Mouse (Mus musculus): ENCODE results near the gene Safb.

The Safb gene

DNA sequence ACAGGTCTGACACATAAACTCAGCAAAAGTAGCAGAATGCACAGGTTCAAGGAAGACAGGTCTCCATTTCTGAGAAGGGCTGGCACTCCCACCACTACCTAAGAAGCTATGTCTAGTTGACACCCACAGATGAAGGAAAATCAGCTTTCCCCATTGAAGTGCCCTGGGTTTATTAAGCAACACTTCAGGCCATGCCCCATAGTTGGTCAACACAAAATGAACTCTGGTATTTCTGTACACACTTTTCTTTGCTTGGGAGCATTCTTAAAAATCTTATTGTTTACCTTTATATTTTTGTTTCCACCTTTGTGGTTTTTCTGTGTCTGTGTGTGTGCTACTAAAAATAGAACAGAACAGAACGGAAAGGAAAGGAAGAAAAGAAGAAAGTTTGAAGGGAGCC is 24.5 kb upstream of the Safb start:
- no peak for DNase-seq (ENCODE audit: low read depth, low spot score)

DNA sequence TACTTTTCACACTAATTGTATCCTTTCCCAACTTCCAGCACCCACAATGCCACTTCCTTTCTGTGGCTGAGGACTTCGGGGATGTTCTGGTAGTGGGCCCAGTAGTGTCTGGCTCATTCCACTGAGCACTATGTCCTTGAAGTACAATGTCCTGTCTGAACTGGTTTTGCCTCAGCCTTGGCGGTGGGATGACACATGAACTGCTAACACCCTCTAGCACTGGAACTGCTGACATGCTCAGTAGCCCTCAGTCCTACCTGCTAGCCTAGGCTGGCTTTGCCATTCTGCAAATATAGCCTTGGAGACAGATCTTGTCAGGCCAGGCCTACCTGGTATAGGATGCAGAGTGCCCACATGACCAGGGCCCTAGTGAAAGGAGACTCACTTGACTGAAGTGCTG is 22.8 kb upstream of the Safb start:
- no peak for DNase-seq (ENCODE audit: low read depth, low spot score)

DNA sequence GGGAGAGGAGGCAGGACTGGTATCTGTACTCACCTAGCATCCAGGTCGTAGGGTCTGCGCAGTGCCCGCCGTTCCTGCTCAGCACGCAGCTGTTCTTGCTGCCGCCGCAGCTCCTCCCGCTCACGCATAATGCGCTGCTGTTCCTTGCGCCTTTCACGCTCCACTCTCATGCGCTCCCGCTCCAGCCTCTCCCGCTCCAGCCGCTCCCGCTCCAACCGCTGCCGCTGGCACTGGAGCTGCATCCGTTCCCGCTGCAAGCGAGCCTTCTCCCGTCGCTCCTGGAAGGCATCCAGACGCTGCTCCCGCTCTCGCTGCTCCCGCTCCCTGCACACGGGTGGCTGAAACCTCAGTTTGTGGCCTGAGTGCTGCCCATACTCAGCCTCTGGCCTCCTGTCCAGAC is 18.3 kb upstream of the Safb start:
- DNase-seq (ENCODE audit: low read depth, low spot score) = no peak

DNA sequence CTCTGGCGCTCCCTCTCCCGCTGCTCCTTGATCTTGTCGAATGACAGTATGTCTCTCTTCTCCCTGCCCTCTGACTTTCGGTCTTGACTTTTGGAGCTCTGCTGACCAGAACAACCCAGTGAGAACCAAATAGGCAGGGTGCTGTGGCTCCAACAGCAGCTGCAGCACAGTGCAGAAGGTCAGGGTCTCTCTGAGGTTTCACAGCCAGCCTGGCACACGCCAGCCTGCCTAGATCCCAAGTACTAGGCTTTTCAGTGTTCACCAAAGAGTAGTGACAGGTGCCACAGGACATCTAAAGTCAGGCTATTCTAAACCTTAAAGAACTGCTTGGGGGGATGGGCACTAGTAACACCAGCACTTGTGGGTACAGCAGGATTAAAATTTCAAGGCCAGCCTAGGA is 17.7 kb upstream of the Safb start:
- no peak for DNase-seq (ENCODE audit: low read depth, low spot score)

DNA sequence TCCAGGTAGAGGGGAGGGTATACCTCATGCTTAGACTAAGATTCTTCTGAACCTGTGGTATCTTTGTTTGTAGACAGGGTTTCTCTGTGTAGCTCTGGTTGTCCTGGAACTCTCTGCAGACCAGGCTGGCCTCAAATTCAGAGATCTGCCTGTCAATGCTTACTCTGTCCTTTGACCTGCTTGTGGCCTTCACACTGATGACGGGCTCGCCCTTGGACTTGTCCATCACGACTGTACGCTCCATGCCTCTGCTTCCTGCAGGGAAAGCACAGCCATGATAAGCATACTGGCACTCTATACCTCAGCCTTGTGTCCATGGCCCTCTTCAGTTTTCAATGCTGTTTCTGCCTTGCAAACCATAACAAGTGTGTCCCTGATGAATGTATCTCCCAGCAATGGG is 17.3 kb upstream of the Safb start:
- DNase-seq (ENCODE audit: low read depth, low spot score) = no peak

DNA sequence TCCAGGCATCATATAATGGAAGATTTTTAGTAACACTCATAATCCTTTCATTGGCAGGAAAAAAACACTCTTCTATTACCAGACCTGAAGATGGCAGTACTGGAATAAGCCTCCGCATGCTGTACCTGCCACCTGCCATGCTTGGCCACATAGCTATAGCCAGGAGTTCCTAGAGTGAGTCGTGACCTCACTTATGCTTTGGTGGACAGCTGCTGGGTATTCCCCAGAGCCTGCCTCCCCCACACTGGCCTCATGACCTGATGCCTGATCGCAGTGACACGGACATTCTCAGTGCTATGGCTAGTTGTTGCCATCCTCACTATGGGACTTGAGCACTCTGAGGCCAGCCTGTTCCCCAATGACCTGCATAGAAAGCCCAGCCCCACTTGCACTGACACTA is 14.3 kb upstream of the Safb start:
- no peak for DNase-seq (ENCODE audit: low read depth, low spot score)

DNA sequence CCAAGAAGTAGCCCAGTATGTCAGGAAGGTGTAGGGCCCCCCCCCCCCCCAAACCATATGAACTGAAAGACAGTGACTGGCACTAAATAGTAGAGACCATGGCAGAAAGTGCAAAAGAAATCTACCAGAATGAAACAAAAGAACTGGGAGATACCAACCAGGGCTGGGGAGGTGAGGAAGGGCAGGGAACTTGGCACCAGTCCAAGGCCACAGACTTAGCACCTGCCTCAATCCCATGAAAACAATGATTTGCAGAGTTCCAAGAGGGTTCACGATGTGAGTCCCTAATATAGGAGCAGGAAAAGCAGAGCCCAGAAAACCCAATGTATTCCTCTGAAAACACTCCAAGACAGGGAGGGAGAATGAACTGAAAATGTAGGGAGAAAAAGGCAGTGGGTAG is 12.5 kb upstream of the Safb start:
- no peak for DNase-seq (ENCODE audit: low read depth, low spot score)

DNA sequence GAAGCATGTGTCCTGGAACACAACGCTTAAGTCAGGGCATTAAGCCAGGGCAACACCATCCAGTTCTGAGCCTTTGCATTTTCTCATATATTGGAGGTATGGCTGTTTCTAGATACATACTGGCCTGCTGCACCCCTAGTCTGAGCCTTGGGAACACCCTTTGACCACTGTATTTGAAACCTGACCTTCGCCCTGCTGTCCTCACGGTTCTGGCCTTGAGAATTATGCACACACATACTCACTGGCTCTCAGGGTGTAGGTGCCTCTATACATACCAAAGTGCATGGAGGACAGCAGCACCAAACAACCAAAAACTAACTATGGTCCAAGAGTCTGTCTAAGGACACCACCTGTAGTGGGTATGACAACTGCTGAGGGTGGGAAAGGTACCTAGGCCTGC is 11.7 kb upstream of the Safb start:
- no peak for DNase-seq (ENCODE audit: low read depth, low spot score)

DNA sequence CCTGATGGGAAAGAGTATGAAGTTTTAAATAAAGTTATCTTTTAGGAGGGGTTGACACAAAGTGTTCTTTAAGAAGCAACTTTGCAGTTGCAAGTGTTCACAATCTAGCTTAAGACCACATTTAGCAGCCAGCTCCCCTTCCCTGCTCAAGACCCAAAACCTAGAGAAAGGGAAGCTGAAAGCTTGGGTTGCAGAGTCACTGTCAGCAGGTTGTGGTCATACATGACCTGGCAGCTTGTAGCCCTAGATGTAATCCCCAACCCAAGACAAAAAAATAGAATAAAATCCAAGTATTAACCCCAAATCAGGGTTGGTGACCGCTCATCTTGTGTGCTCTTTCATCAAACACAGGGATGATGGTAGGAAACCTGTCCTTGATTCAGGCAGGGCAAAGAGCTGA is 1.6 kb upstream of the Safb start:
- no peak for DNase-seq (ENCODE audit: low read depth, low spot score)

DNA sequence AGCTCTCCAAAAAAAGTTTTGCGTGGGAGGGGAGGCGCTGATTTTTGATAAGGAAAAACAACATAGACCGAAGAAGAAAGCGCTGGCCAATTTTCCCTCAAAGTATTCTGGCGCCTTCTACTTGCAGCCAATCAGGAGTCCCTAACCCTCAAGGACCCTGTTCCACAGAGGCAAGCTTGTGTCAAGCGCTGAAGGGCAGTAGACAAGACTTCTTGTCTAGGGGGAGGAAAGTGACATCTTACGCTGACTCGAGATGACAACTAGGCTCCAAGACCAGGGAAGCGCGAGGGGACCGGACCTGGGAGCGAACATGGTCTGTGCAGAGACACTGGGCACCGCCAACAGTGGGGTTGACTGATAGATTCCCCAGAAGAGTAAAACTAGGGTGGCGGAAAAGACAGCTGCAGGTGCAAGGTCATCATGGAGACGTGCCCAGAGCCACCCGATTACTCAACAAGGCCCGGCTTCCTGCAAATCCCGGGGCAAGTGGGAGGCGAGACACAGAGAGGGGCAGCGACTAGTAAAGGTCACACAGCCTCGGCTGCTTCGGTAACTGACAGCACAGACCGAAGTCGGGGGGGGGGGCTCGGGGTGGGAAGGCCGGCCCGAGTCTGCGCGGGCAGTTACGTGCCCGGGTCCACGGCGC is 891 bp upstream of the Safb start:
- peak; percentile 39 for DNase-seq (ENCODE audit: low read depth, low spot score)

DNA sequence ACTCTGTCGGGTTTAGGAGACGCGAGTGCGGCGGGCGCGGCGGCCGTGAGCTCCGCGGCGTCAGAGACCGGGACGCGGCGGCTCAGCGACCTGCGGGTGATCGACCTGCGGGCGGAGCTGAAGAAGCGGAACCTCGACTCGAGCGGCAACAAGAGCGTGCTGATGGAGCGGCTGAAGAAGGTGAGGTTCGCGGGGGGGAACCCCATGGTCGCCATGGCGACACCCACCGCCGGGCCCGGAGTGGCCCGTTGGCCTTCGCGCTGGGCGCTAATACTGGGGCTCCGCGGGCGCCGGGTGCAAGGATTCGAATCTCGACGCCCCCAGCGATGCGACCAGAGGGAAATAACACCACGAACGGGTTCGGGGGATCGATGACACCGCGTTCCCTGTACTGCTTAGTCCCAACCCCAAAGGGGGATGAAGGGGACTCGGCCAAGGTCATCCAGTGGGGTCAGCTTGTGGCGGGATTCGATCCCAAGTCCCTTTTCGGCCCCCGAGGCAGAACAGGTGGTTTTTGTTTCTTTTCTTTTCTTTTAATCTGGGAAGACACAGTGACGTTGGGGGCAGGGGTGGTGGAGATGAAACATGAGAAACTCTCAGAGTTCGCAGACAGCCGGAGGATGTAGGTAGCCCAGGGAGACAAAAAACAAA is 671 bp downstream of the Safb start:
- no peak for DNase-seq (ENCODE audit: low read depth, low spot score)

DNA sequence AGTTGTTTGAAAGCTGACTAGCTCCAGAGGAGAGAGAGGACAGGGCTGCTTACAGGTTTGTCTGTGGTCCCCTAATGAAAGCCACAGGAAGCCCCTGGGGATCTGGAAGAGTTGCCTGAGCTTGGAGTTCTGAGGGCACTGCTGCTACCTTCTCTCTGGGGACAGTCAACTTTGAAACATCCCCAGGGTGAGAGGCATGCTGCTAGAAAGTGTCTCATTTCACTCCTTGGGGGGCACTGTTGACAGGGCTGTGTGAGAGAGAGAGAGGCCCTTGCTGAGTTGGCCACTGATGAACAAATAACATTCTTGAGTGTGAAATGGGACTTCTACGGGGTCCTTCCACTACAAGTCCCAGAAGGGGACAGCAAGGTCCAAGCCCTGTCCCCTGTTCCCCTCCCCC is 3.1 kb downstream of the Safb start:
- no peak for DNase-seq (ENCODE audit: low read depth, low spot score)

DNA sequence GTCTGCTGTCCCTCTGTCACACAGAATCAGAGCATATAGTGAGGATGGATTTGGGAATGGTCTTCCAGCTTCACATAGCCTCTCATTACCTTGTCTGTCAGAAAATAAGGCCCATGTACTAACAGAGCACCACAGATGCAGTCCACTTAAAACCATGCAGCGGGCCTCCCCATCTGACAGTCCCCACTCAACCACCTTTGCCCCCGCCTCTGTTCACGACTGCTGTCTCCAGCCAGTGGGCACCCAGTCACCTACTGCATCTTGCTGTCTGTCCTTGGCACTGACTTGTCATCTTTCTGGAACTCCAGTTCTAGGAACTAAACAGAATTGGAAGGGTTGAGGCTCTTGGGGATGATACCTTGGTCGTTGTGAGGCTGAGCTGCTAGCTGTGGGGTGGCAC is 4.3 kb downstream of the Safb start:
- DNase-seq (ENCODE audit: low read depth, low spot score) = no peak

DNA sequence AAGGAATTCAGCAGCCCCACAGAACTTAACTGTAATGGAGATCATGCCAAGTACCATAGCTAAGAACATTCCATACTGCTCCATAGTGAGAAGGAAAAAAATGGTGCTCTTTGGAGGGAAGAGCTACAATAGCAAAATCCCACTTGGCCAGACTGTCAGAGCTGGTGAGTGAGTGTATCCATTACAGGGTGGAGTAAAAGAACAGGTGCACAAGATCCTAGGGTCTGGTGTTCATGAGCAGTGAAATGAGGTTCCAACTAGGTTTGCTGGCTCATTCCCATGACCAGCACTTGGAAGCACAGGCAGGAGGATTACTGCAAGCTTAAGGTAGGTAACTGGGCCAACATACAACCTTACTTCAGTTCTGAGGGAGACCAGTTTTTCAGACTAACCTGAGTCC is 7.9 kb downstream of the Safb start:
- no peak for DNase-seq (ENCODE audit: low read depth, low spot score)

DNA sequence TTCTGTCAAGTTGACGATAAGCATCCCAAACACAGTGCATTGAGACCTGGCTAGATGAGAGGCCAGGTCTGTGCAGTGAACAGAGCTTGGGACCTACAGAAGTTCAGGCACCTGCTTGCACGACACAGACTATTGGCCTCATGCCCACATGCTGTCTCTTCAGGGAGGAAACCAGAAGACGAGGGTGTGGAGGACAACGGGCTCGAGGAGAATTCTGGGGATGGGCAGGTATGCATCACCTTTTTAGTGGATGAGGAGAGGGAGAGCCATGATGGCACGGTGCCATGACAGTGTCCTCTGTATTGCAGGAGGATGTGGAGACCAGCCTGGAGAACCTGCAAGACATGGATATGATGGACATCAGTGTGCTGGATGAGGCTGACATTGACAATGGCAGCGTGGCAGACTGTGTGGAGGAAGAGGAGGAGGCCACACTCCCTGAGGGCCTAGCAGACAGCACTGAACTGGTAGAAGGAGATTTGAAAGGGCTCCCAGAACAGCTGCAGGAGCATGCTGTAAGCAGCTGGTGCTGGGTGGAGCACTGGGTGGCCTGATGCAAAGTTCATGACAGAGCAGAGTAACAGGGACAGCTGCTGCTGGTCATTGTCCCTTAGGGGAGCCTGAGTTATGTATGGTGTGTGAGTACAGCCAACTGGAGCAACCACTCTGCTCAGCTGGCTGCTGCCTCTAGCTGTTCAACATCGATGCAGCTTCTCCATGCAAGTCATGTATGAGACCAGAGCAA is 9.1 kb downstream of the Safb start:
- no peak for DNase-seq (ENCODE audit: low read depth, low spot score)

DNA sequence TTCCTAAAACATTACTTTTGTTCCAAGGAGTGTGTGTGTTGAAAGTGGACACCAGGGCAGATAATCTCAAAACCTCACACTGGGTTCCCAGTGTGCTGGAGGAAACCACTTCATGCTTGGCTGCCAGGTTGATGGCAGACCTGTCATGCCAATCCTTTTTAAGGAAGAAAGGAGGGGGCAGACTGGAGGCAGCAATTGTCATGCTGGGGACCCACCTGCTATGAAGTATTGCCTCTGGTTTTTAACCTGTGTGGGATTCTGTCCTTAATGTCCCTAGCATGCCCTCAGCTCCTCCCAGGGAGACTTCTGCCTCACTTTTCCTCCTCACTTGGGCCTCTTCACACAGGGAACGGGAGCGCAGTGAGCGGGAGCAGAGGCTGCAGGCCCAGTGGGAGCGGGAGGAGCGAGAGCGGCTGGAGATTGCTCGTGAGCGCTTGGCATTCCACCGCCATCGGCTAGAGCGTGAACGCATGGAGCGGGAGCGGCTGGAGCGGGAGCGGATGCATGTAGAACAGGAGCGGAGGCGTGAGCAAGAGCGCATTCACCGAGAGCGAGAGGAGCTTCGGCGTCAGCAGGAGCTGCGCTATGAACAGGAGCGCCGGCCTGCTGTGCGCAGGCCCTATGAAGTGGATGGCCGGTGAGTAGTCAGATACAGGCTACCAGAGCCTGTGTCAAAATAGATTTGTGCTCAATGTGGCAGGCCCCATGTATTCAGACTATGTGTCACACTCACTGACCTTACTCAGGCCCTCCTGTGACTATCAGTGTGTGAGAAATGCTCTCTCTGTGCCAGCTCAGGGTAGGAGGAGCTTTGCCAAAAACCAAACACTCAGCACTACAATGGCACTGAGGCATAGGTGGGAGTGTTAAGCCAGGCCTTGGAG is 18.8 kb downstream of the Safb start:
- DNase-seq (ENCODE audit: low read depth, low spot score) = no peak

DNA sequence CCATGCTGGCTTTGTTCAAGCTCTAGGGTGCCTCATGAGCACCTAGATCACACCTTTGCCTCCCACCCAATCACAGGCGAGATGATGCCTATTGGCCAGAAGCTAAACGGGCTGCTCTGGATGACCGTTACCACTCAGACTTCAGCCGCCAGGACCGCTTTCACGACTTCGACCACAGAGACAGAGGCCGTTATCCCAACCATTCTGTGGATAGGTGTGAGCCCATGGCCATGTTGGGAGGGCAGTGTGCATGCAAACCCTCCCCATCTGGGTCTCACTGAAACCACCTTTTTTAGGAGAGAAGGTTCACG is 19.4 kb downstream of the Safb start:
- no peak for DNase-seq (ENCODE audit: low read depth, low spot score)

DNA sequence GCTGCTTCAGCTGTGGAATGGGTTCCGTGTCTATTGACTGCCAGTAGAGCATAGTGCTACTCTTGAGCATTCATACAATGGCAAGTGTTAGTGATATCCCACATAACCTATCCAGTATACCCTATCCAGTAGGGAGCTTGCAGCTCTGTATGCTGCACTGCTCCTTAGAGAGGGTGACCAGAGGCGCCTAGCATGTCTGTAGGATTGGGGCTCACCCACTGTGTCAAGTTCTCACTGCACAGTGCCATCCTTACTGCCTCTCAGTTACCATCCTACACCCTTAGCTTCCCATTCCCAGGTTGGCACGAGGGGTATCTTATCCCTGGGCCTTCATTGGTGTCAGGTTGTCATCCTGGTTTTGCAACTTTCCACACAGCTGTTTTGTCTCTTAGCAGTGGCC is 19.8 kb downstream of the Safb start:
- DNase-seq (ENCODE audit: low read depth, low spot score) = no peak

DNA sequence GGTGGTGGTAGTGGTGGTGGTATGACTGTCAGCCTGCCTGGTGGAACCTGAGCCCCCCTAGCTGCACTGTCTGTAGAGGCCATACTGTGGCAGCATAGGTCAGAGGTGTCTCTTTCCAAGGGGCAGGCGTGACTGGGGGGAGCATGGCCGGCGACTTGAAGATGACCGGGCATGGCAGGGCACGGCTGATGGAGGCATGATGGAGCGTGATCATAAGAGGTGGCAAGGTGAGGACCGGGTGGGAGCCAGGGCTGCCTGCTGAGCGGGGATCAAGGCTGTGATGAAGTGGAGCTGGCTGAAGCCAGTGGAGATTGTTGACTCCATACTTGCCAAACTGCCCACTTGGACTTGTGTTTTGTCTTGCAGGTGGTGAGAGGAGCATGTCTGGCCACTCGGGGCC is 20.8 kb downstream of the Safb start:
- no peak for DNase-seq (ENCODE audit: low read depth, low spot score)

DNA sequence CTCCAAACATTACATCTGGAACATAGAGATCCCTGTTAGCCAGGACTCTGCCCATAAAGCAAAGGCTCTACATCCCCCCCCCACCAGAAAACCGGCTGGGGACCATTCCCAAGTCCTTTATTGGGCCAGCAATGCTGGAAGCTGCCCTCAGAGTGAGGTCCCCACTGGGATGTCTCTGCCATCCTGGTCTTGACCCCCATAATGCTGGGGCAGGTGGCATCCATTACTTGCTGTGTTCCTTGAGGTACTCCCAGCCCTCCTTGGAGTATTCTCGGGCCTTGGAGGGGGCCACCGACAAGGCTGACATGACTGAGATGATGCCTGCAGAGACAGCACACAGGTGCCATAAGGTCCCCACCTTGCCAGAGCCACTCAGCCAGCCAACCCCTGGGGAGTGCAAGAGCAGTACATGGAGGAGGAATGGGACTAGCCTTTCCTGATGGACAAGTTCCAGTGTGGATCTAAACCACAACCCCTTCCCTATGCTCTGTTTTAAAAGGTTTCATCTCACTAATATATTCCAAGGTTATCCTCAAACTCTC is 23.0 kb downstream of the Safb start:
- no peak for DNase-seq (ENCODE audit: low read depth, low spot score)

DNA sequence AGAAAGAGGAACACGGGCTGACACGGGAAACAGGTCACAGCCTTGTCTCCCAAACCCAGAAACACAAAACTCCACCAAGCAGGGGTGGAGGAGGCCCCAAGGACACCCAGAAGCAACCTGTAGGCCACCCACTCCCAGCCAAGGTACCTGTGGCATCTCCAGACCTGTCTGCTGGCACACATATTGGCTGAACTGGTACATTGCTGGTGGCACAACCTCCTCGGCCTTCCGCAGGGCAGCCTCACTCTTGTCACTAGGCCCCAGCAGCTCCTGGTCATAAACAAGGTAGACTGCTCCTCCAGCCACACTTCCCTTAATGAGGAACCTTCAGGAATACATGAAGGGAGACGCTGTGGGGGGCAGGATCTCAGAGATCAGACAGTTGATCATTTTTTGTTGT is 24.1 kb downstream of the Safb start:
- no peak for DNase-seq (ENCODE audit: low read depth, low spot score)
